Mouse (Mus musculus): ENCODE data around the gene Sprr2b. TPM values are rescaled to one million over a fixed set of nuclear protein-coding genes. Genes with fewer than 3 reads are reported as not detected.
"Not testable (repeated sequence)": the region's sequence is repeated elsewhere in the genome, so short reads cannot be mapped to it uniquely, and the experiment has no call there.

Sprr2b gene
- polyA plus RNA-seq (2012; rRNA removed) = 0.18 TPM in 1 of 2 replicates, not detected in the other

DNA sequence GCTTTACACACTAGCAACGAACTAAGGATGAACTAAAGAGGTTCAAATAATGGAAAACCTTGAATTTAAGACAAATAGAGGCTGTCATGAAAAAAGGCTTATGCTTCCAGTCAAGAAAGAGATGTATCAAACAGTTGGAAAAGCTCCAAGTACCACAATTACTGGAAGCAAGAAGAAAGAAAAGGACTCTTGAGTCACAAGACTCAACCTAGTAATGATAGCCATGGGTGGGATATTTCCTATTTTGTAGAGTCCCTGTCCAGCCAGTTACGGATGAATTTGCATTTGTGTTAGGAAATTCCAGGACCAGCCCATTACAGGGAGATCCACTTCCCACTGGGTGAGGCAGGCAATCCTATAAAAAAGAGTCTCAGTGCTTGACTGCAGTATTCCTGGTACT, at the start of gene Sprr2b:
Gene Sprr2b (plus strand): TSS at position 301 of the 400 bp plus-strand sequence.
- no peak for DNase-seq (ENCODE audit: low read depth)

DNA sequence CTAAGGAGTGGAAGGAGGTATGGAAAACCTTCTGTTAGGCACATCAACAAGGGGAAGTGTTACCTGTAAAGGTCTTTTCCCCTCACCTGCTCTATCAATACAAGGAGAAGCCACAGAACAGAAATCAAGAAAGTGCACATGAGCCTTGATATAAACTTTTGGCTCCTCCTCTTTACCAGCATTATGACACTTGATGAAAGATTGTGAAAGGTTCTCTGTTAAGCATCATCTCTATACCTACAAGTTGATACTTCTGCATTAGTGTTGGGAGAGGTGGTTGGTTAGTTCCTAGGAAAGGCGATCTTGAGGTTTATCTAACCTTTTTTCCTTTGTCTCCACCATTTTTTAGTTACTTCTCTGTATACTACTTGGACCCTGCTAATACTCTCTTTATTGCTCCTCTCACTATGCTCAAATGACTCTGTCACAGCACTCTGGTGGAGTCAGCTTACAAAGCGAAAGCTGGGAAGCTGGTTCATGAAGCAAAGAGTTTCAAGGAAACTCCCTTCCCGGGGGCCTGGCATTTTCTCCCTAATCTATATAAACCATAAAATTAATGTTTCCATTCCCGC, 44.9 kb upstream of the Sprr2b start:
- not testable (repeated sequence) for DNase-seq (ENCODE audit: low read depth)

DNA sequence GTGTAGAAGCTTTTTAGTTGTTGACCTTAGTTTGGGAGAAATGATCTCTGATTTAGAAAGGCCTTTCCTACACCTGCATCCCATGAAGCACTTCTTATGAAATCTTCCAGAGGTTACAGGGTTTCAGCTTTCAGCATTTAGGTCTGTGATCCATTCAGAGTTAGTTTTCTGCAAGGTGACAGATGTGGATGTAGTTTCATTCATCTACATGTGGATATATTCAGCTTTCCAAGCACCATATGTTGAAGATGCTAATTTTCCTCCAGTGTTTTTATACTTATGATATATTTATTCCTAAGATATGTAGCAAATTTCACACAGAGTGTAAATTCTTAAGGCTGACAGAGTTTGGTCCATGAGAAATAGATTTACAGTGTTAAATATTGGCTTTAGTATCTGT, 42.9 kb upstream of the Sprr2b start:
- not testable (repeated sequence) for DNase-seq (ENCODE audit: low read depth)

DNA sequence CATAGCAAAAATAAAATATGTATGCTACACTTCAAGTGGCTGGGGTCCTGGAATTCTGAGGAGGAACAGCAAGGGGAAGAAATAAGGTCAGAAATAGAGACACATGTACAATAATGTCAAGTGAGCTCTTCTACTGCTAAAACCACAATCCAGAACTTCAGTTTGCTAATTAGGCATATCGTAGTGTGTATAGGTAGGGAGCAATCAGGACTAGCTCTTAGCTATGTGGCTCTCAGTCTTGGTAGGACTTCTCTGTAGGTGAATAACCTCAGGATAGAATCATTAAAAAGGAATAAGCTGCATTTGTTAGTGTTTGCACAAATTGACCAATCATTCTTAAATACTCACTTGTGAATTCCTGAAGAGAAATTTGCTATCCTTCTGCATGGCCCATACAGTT, 42.4 kb upstream of the Sprr2b start:
- DNase-seq (ENCODE audit: low read depth) = not testable (repeated sequence)

DNA sequence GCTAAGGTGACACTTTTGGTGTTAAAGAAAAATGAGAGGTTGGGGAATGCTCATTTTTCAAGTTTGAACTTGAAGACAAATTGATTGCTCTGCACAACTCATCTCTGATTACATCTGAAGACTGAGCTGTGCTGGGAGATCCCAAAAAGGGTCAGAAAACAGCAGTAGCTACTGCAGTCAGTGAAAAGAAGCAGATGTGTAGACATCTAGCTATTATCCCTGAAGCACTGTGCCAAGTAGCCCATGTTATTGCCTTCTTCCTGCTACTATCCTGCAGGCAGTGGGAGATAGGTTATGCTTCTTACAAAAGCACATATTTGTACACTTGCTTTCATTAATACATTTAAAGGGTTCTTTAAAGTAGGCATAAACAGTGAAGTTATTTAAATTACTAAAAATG, 36.8 kb upstream of the Sprr2b start:
- not testable (repeated sequence) for DNase-seq (ENCODE audit: low read depth)

DNA sequence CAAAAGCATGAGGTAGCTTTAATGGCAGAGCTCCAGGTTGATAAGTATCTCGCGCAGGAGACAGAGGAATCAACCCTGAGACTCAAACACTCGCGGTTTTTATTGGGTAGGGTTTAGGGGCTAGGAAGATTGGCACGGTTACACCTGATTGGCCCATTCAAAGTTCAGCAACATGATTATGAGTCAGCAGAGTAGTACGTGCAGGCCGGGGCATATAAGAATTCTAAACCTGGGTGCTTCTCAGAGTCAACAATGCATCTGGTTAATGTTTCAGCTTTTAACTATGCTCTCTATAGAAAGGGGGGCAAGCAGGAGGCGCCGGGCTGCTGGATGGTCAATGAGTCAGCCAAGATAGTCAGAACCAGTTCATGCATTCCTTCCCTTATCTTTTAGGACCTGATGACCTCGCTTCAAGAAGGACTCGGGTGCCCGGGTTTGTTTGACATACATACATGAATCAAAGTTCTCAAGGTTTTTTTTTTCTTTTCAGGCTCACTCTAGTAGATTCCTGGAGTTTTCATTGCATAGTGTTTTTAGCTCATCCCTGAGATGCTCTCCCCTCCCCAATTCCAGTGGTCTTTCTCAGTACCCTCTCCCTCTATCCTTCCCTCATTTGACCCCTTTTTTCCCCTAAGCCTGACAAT, 35.3 kb upstream of the Sprr2b start:
- DNase-seq (ENCODE audit: low read depth) = not testable (repeated sequence)

DNA sequence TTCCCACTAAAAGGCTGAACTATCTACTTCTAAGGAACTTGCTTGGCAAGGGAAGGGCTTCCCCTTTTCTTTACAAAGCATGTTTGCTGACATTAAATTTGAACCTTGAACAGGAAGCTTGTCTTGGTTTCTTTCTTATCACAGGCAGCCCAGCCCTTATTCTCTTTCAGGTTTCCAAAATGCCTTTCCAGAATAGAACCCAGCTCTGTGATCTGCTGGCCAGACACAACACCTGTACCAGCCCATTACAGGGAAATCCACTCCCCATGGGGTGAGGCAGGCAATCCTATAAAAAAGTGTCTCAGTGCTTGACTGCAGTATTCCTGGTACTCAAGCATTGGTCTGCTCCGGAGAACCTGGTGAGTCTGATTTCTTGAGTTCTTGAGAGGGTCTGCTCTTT, 31.3 kb upstream of the Sprr2b start, which contains the start of gene Sprr2a3:
Gene Sprr2a3 (plus strand): TSS at position 317 of the 400 bp plus-strand sequence.
- not testable (repeated sequence) for DNase-seq (ENCODE audit: low read depth)

DNA sequence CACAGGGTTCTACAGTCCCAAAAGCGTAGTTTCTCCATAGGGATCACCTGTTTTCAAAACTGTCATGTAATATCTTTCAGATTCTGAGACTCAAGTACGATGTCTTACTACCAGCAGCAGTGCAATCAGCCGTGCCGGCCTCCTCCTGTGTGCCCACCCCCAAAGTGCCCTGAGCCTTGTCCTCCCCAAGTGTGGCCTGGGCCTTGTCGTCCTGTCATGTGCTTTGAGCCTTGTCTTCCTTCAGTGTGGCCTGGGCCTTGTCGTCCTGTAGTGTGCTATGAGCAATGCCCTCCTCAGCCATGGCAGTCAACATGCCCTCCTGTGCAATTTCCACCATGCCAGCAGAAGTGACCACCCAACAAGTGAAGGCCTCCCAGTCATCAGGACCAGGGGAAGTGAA, 27.9 kb upstream of the Sprr2b start:
- not testable (repeated sequence) for DNase-seq (ENCODE audit: low read depth)

DNA sequence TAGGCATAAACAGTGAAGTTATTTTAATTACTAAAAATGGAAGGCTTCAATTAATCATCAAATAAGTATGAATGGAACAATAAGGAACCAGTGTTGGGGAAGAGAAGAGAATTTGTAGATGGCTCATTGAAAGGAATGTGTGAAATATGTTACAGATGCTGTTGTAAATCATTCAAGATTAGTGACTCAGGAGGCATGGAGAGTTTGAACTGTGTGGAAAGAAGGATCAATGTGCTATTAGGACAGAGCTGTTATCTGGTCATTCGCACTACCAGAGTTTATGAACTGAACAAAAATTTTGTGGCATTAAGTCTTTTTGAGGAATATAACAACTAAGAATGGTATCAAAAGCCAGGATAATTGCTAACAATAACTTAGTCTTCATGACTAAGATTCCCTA, 9.0 kb upstream of the Sprr2b start:
- DNase-seq (ENCODE audit: low read depth) = no peak

DNA sequence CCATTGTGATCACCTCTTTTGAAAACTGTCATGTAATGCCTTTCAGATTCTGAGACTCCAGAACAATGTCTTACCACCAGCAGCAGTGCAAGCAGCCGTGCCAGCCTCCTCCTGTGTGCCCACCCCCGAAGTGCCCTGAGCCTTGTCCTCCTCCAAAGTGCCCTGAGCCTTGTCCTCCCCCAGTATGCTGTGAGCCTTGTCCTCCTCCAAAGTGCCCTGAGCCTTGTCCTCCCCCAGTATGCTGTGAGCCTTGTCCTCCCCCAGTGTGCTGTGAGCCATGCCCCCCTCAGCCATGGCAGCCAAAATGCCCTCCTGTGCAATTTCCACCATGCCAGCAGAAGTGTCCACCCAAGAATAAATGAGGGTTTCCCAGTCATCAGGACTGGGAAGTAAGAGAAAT, 964 bp downstream of the Sprr2b start:
- no peak for DNase-seq (ENCODE audit: low read depth)

DNA sequence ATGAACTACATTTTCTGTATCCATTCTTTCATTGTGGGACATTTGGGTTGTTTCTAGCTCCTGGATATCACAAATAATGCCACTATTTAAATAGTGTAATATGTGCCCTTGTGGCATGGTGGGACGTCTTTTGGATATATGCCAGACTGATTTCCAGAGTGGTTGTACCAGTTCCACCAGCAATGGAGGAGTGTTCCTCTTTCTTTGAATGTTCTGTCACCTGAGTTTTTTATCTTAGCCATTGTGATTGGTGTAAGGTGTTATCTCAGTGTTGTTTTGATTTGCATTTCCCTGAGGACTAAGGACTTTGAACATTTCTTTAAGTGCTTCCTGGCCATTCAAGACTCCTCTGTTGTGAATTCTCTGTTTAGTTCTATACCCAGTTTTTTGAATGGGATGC, 19.9 kb downstream of the Sprr2b start:
- no peak for DNase-seq (ENCODE audit: low read depth)

DNA sequence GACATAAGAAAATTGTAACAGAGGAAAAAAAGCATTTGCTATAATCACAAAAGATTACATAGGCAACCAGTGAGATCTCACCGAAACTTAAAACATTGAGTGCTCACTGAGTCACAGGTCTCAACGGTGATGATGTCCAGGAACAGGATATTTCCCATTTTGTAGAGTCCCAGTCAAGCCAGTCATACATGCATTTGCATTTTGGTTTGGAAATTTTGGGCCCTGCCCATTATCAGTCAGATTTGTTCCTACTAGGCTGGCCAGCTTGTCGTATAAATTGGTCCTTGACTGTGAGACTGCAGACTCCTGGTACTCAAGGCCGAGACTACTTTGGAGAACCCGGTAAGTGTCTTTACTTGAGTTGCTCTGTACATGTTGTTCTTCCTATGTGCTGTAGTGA, 22.4 kb downstream of the Sprr2b start, which contains the start of gene Sprr2d:
Gene Sprr2d (plus strand): TSS at position 301 of the 400 bp plus-strand sequence.
- DNase-seq (ENCODE audit: low read depth) = no peak

DNA sequence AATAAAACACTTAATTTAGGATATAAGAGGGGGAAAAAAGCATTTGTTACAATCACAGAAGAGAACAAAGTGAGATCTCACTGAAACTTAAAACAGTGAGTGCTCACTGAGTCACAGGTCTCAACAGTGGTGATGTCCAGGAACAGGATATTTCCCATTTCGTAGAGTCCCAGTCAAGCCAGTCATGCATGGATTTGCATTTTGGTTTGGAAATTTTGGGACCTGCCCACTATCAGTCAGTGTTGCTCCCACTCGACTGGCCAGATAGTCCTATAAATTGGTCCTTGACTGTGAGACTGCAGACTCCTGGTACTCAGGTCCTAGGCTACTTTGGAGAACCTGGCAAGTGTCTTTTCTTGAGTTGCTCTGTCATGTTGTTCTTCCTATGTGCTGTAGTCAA, 35.4 kb downstream of the Sprr2b start, which contains the start of gene Sprr2e:
Gene Sprr2e (plus strand): TSS at position 301 of the 400 bp plus-strand sequence.
- DNase-seq (ENCODE audit: low read depth) = no peak

DNA sequence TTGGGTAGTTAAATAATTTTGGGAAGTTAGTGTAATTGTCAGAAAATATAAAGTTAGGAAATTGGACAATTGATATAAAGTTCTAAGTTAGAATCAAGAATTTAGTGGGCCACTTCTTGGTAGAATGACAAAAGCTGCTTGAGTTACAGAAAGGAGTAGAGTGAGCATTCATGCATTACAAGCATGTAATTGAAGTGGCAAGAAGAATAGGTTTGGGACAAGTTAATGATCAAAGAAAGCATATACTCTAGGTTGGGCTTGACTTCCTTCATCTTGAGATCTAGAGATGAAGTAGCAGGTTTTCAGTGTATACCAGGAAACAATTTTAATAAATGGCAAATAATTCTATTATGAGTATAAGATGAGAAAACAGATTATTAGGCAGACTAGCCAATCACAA, 45.2 kb downstream of the Sprr2b start:
- DNase-seq (ENCODE audit: low read depth) = no peak

DNA sequence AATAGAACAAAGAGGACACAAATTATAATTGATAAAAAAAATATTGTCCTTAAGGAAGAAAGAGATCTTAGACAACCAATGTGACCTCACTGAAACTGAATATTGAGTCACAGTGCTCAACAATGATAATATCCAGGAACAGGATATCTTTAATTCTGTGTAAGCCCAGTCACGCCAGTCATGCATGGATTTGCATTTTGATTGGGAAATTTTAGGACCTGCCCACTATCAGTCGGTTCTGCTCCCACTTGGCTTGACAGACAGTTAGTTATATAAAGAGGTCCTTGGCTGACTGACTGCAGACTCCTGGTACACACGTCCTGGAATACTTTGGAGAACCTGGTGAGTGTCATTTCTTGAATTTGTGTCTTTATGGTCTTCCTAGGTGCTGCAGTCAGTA, 48.5 kb downstream of the Sprr2b start, which contains the start of gene Sprr2f:
Gene Sprr2f (plus strand): TSS at position 301 of the 400 bp plus-strand sequence.
- no peak for DNase-seq (ENCODE audit: low read depth)

Other genes starting within 250 kb of the Sprr2b start
- gene Lor, start 233.5 kb upstream of the Sprr2b start, polyA plus RNA-seq (2012; rRNA removed) = 0.55 and 0.84 TPM in 2 replicates
- not detected in 2 replicates for gene Prr9, start 192.7 kb upstream of the Sprr2b start, polyA plus RNA-seq (2012; rRNA removed)
- 9.6 and 11.2 TPM in 2 replicates for gene Lelp1, start 173.9 kb upstream of the Sprr2b start, polyA plus RNA-seq (2012; rRNA removed)
- 0.09 TPM in 1 of 2 replicates, not detected in the other for gene Sprr2a1, start 100.8 kb upstream of the Sprr2b start, polyA plus RNA-seq (2012; rRNA removed)
- 3.7 and 5.4 TPM in 2 replicates for gene Sprr2a2, start 100.7 kb upstream of the Sprr2b start, polyA plus RNA-seq (2012; rRNA removed)
- 0.42 TPM in 1 of 2 replicates, not detected in the other for gene Sprr2a3, start 31.2 kb upstream of the Sprr2b start, polyA plus RNA-seq (2012; rRNA removed)
- gene Sprr2d, start 22.5 kb downstream of the Sprr2b start, polyA plus RNA-seq (2012; rRNA removed) = not detected in 2 replicates
- gene Sprr2e, start 35.5 kb downstream of the Sprr2b start, polyA plus RNA-seq (2012; rRNA removed) = not detected in 2 replicates
- 0.25 TPM in 1 of 2 replicates, not detected in the other for gene Sprr2f, start 48.6 kb downstream of the Sprr2b start, polyA plus RNA-seq (2012; rRNA removed)
- gene Sprr2h, start 69.1 kb downstream of the Sprr2b start, polyA plus RNA-seq (2012; rRNA removed) = not detected in 2 replicates
- gene Sprr2i, start 91.4 kb downstream of the Sprr2b start, polyA plus RNA-seq (2012; rRNA removed) = not detected in 2 replicates
- not detected in 2 replicates for gene Sprr2j-ps, start 101.5 kb downstream of the Sprr2b start, polyA plus RNA-seq (2012; rRNA removed)
- gene Gm9774, start 112.8 kb downstream of the Sprr2b start, polyA plus RNA-seq (2012; rRNA removed) = 6.2 and 7.4 TPM in 2 replicates
- not detected in 2 replicates for gene Sprr2k, start 116.0 kb downstream of the Sprr2b start, polyA plus RNA-seq (2012; rRNA removed)
- gene Sprr1b, start 122.2 kb downstream of the Sprr2b start, polyA plus RNA-seq (2012; rRNA removed) = not detected in 2 replicates
- gene Sprr3, start 142.1 kb downstream of the Sprr2b start, polyA plus RNA-seq (2012; rRNA removed) = not detected in 2 replicates
- 0.28 TPM in 1 of 2 replicates, not detected in the other for gene Sprr1a, start 169.3 kb downstream of the Sprr2b start, polyA plus RNA-seq (2012; rRNA removed)
- not detected in 2 replicates for gene Sprr4, start 183.9 kb downstream of the Sprr2b start, polyA plus RNA-seq (2012; rRNA removed)
- not detected in 2 replicates for gene 2310046K23Rik, start 217.9 kb downstream of the Sprr2b start, polyA plus RNA-seq (2012; rRNA removed)

Data from gonadal fat pad, adult 2 months (tissue).